Mouse (Mus musculus) G1E (cell line): ENCODE results near the gene March5. TPM values are rescaled to one million over a fixed set of nuclear protein-coding genes. Genes with fewer than 3 reads are reported as not detected.
"Not testable (repeated sequence)": the region's sequence is repeated elsewhere in the genome, so short reads cannot be mapped to it uniquely, and the experiment has no call there.

Experiments used
- ATAC-seq: 2 replicates; pipeline ENCODE4 v1.8.0; 2016; ENCODE audit warnings: mild to moderate bottlenecking; ENCODE audit not compliant: insufficient number of reproducible peaks, poor library complexity, low FRiP score, severe bottlenecking; ENCODE audit errors: extremely low read depth
- DNase-seq: peaks from one replicate; pipeline ENCODE4 v3.0.0; 2012; ENCODE audit warnings: low spot score
- H3K27me3 ChIP-seq: 2 replicates; pipeline ENCODE4 v1.6.1; 2012; ENCODE audit warnings: mild to moderate bottlenecking, low read length, inconsistent platforms; ENCODE audit not compliant: insufficient read depth
- H3K36me3 ChIP-seq: replicated peaks from 2 replicates; pipeline ENCODE3; 2012; ENCODE audit warnings: mild to moderate bottlenecking, inconsistent platforms
- H3K4me1 ChIP-seq: 2 replicates; pipeline ENCODE4 v1.6.1; 2012; ENCODE audit warnings: low read depth, low read length, inconsistent platforms, mixed read lengths; ENCODE audit not compliant: insufficient read depth
- H3K4me3 ChIP-seq: 2 replicates; pipeline ENCODE4 v1.5.1; 2012; ENCODE audit warnings: low read depth, mild to moderate bottlenecking, inconsistent platforms, low read length, moderate library complexity, mixed read lengths
- H3K9me3 ChIP-seq: replicated peaks from 2 replicates; pipeline ENCODE4 v1.6.1; 2012; ENCODE audit warnings: inconsistent platforms
- CTCF ChIP-seq: IDR thresholded peaks from 2 replicates; pipeline ENCODE4 v1.5.1; 2012; ENCODE audit warnings: low read depth, low read length, inconsistent platforms, mixed read lengths
- GATA1 ChIP-seq: IDR thresholded peaks from 2 replicates; pipeline ENCODE4 v1.6.1; 2012; ENCODE audit warnings: borderline replicate concordance, low read length, inconsistent platforms, mixed read lengths
- GATA2 ChIP-seq: IDR thresholded peaks from 2 replicates; pipeline ENCODE4 v1.6.1; 2012; ENCODE audit warnings: low read depth, low read length, inconsistent platforms, borderline replicate concordance
- POLR2AphosphoS5 ChIP-seq: IDR thresholded peaks from 2 replicates; pipeline ENCODE4 v1.6.1; 2012; ENCODE audit warnings: low read depth, low read length, inconsistent platforms; ENCODE audit not compliant: insufficient replicate concordance
- TAL1 ChIP-seq: conservative IDR thresholded peaks from 2 replicates; pipeline ENCODE4 v1.6.1; 2012; ENCODE audit warnings: low read depth, low read length, inconsistent platforms, mixed read lengths
- polyA plus RNA-seq: library from polyadenylated mRNA; stranded (reverse); fragments of >175 nt; gene quantifications from 2 replicates; pipeline ENCODE4 v1.2.3, GENCODE M21; 2012
- total RNA-seq, 2 experiments: library from RNA; stranded (forward) in 1 of 2; stranded (reverse) in 1 of 2; fragments of 200-1000 nt in 1 of 2; fragments of >200 nt in 1 of 2; fragmentation: Nextera tagmentation in 1 of 2; gene quantifications; 2 replicates each; pipeline ENCODE4 v1.2.3; 2014 to 2017

March5 gene
- total and polyA plus RNA-seq, 3 experiments = 64.5 to 131 (median 129) TPM

DNA sequence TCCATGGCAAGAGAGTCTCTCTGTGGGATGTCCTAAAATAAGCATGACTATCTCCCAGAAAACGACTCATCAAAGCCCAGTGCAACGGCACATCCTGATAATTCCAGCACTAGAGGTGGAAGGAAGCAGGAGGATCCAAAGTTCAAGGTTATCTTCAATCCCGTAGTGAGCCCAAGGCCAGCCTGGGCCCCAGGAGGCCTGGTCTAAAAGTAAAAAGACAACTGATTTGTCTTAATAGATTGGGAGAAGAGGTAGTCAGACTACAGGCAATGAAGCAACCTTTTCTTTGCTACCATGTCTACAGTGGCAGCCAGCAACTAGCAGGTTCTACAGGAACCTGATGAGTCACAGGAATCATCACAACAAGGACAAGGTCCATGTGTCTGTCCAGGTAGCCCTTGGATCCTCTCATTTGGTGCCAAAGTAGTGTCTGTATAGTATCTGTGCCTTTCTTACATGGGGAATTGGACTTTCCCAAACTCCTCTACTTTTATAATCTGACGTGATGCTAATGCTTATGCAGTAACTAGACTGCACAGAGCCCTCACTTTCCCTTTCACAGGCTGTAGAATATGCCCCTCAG, 18.9 kb upstream of the March5 start:
- TF ChIP-seq CTCF = no peak
- no peak for TF ChIP-seq TAL1
- TF ChIP-seq GATA2 = no peak
- TF ChIP-seq GATA1 = no peak
- no peak for TF ChIP-seq POLR2AphosphoS5
- Histone ChIP-seq H3K36me3 (no peaks in the 10 kb centered on the region), H3K27me3 (no peaks in the 10 kb centered on the region; the same call in 1 of the 2 replicates), H3K4me1 (no peaks in the 10 kb centered on the region), H3K4me3 (no peak overlapping the region), H3K9me3 (no peaks in the 10 kb centered on the region)
- DNase-seq (no peak), ATAC-seq (no peak)

DNA sequence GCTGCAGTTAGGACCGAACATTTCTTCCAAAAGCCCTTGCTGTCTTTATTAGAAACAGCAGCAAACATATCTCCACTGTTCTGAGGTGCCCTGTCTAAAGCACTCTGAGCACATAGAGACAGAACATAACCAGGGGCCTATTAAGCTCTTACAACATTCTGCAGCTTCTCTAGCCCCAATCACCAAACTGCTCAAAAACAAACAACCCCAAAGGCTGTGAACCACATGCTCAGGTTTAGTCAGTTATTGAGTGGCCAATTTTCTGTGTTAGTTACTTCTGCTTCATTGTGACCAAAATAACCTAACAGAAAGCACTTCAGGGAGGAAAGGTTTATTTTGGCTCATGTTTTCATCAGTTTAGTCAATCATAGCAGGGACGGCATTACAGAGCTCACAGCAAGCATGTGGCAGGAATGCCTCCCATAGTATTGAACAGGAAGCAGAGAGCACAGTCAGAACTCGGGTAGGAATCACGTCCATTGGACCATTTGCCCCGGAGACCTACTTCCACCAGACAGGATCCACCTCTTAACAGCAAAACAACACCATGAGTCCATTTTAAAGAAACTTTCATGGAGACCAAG, 14.8 kb upstream of the March5 start:
- no peak overlapping the region for H3K4me3 ChIP-seq
- no peaks in the 10 kb centered on the region for H3K4me1 ChIP-seq
- ATAC-seq (no peak), DNase-seq (no peak)
- TF ChIP-seq TAL1 (no peak), GATA2 (no peak), GATA1 (no peak)
- H3K27me3 ChIP-seq = peaks cover 3% of the 10 kb centered on the region; the same call in 1 of the 2 replicates
- no peaks in the 10 kb centered on the region for H3K36me3 ChIP-seq
- no peaks in the 10 kb centered on the region for H3K9me3 ChIP-seq

DNA sequence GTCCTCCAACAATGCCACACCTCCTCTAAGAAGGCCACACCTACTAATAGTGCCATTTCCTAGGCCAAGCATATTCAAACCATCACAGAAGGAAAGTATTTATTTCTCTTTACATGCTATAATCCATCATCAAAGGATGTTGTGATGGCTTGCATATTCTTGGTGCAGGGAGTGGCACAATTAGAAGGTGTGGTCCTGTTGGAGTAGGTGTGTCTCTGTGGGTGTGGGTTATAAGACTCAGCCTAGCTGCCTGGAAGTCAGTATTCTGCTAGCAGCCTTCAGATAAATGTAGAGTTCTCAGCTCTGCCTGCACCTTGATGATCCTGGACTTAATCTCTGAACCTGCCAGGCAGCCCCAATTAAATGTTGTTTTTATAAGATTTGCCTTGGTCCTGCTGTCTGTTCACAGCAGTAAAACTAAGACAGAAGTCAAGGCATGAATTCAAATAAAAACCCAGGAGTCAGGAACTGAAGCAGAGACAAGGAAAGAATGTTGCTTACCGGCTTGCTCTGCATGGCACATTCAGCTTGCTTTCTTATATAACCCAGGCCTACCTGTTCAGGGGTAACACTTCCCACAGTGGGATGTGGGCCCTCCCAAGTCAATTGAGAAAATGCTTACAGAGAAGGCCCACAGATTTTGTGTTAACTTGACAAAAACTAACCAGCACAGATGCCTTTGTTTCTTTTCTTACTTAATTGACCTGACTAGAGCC, 9.0 kb upstream of the March5 start:
- H3K9me3 ChIP-seq = no peaks in the 10 kb centered on the region
- DNase-seq (no peak), ATAC-seq (no peak)
- no peak for TF ChIP-seq GATA2
- TF ChIP-seq TAL1 = no peak
- TF ChIP-seq POLR2AphosphoS5 = no peak
- TF ChIP-seq GATA1 = no peak
- TF ChIP-seq CTCF = no peak
- H3K4me1 ChIP-seq = peaks cover 6% of the 10 kb centered on the region; the same call in 1 of the 2 replicates
- H3K27me3 ChIP-seq = peaks cover 3% of the 10 kb centered on the region; the same call in 1 of the 2 replicates
- H3K4me3 ChIP-seq = no peak overlapping the region
- H3K36me3 ChIP-seq = no peaks in the 10 kb centered on the region

DNA sequence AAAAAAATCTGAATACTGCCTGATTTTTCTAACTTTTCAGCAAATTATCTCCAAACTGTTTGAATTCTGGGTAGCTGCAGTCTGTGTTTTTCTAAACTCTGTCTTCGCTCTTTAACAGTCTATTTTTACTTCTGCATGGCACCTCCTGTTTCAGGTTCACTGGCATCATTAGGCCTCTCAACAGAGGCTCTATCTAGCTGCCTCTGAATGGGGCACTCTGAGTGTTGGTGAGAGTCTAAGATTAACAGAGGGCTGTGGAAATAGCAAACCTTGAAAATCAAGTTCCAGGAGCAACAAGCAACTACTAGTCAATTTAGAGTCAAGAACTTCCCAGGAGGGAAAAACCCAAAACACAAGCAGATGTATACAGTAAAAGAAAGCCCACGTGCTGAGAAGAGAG, 7.5 kb upstream of the March5 start:
- TF ChIP-seq GATA2 = no peak
- TF ChIP-seq TAL1 = no peak
- TF ChIP-seq CTCF = no peak
- TF ChIP-seq POLR2AphosphoS5 = no peak
- no peak for TF ChIP-seq GATA1
- no peak overlapping the region for H3K4me3 ChIP-seq
- H3K4me1 ChIP-seq = peaks cover 14% of the 10 kb centered on the region; the same call in 1 of the 2 replicates
- no peaks in the 10 kb centered on the region for H3K9me3 ChIP-seq
- H3K27me3 ChIP-seq = peaks cover 3% of the 10 kb centered on the region; the same call in 1 of the 2 replicates
- no peak for ATAC-seq
- H3K36me3 ChIP-seq = no peaks in the 10 kb centered on the region
- no peak for DNase-seq

DNA sequence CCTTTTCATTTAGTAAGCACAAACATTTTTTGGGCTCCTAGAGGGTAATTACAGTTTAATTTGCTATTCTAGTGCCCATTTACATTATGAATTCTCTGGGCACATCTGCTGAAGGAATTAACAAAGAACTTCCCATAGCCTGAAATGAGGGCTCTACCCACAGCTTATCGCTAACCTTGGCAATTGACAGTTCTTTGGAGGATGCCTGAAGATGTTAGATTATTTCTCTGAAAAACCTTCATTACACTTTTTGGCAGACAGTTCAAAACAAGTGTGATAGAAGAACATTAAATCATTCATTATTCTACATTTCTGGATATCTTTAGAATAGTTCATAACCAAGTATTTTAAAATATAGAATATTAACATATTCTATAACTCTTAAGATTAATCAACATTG, 4.0 kb upstream of the March5 start:
- TF ChIP-seq TAL1 = no peak
- no peak for TF ChIP-seq GATA2
- no peak for TF ChIP-seq POLR2AphosphoS5
- no peak for TF ChIP-seq GATA1
- no peak for TF ChIP-seq CTCF
- H3K36me3 ChIP-seq = no peaks in the 10 kb centered on the region
- peaks cover 22% of the 10 kb centered on the region for H3K4me1 ChIP-seq
- no peaks in the 10 kb centered on the region for H3K27me3 ChIP-seq
- DNase-seq (no peak), ATAC-seq (no peak)
- H3K9me3 ChIP-seq = no peaks in the 10 kb centered on the region
- no peak overlapping the region for H3K4me3 ChIP-seq

DNA sequence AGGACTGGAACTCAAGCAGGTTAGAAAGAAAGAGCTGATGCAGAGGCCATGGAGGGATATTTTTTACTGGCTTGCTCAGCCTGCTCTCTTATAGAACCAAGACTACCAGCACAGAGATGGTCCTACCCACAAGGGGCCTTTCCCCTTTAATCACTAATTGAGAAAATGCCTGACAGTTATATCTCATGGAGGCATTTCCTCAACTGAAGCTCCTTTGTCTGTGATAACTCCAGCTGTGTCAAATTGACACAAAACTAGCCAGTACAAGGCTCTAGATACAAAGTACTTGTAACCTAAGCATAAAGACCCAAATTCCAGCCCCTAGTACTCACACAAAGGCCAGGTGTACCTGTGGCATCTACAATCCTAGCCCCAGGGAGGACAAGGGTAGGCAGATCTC, 2.2 kb upstream of the March5 start:
- H3K4me3 ChIP-seq, H3K9me3 ChIP-seq, H3K36me3 ChIP-seq, DNase-seq, H3K27me3 ChIP-seq, ATAC-seq: not testable (repeated sequence)
- H3K4me1 ChIP-seq = peaks cover 35% of the 10 kb centered on the region
